Mouse (Mus musculus) limb, embryonic 11.5 days (tissue): Measurements from ENCODE around the gene Ncoa4. TPM values are rescaled to one million over a fixed set of nuclear protein-coding genes. Genes with fewer than 3 reads are reported as not detected.
A peak's percentile ranks its signal among the peaks of the same experiment; 100 is the strongest.

Source experiments
- ATAC-seq: fragments of 200-750 bp; cut with Nextera tagmentation; 2 replicates; pipeline ENCODE4 v1.8.0; 2017; ENCODE audit warnings: low read depth; ENCODE audit not compliant: insufficient number of reproducible peaks, low FRiP score, low TSS enrichment
- DNase-seq: peaks from one replicate; pipeline ENCODE4 v3.0.0-alpha.2; 2015; ENCODE audit warnings: low spot score
- H3K27ac ChIP-seq: fragments of 300-500 bp; sonication (generic); replicated peaks from 2 replicates; pipeline ENCODE4 v1.5.1; 2014; ENCODE audit warnings: low read depth, mild to moderate bottlenecking, low read length
- H3K27me3 ChIP-seq: fragments of 300-500 bp; sonication (generic); 2 replicates; pipeline ENCODE4 v1.6.1; 2014; ENCODE audit warnings: mild to moderate bottlenecking, low read length, mixed read lengths; ENCODE audit not compliant: control insufficient read depth, insufficient read depth
- H3K36me3 ChIP-seq: fragments of 300-500 bp; sonication (generic); 2 replicates; pipeline ENCODE4 v1.6.1; 2014; ENCODE audit warnings: mild to moderate bottlenecking, low read length, moderate library complexity, mixed read lengths; ENCODE audit not compliant: control insufficient read depth, insufficient read depth
- H3K4me1 ChIP-seq: fragments of 300-500 bp; sonication (generic); 2 replicates; pipeline ENCODE4 v1.6.1; 2014; ENCODE audit warnings: low read length, mixed read lengths; ENCODE audit not compliant: control insufficient read depth, insufficient read depth
- H3K4me2 ChIP-seq: fragments of 300-500 bp; sonication (generic); 2 replicates; pipeline ENCODE4 v1.6.1; 2014; ENCODE audit warnings: low read depth, mild to moderate bottlenecking, moderate library complexity; ENCODE audit not compliant: severe bottlenecking
- H3K4me3 ChIP-seq: fragments of 300-500 bp; sonication (generic); 2 replicates; pipeline ENCODE4 v1.5.1; 2014; ENCODE audit warnings: low read depth, low read length
- H3K9ac ChIP-seq: fragments of 300-500 bp; sonication (generic); 2 replicates; pipeline ENCODE4 v1.6.1; 2014; ENCODE audit warnings: mild to moderate bottlenecking, low read length
- H3K9me3 ChIP-seq: fragments of 300-500 bp; sonication (generic); 2 replicates; pipeline ENCODE4 v1.6.1; 2016; ENCODE audit warnings: low read length; ENCODE audit not compliant: control insufficient read depth
- WGBS: fragments of 180-500 bp; shearing (Covaris S2); extraction: QIAGEN DNeasy Blood & Tissue Kit; methylation state at CpG from one replicate; pipeline ENCODE4 v1.1.7; 2014; 5-methylcytosine and 5-hydroxymethylcytosine counted together
- polyA plus RNA-seq: library from polyadenylated mRNA; unstranded; fragments of >200 nt; fragmentation: Nextera tagmentation; extraction: Ambion mirVana; gene quantifications from 2 replicates; pipeline ENCODE4 v1.2.1, GENCODE M21; 2014

Ncoa4 gene
- polyA plus RNA-seq, 1 experiment from 2014 or later: 83.2 TPM

DNA sequence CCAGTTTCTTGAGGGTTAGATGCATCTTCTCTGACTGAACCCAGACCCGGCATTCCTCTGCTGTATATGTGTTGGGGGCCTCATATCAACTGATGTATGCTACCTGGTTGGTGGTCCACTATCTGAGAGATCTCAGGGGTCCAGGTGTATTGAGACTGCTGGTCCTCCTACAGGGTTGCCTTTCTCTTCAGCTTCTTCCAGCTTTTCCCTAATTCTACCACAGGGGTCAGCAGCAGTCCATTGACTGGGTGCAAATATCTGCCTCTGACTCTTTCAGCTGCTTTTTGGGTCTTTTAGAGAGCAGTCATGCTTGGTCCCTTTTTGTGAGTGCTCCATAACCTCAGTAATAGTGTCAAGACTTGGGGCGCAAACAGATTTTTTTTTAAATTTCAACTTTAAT lies 8.8 kb upstream of the Ncoa4 start:
- Histone ChIP-seq H3K27ac (no peak overlapping the region), H3K9me3 (no peaks in the 10 kb centered on the region), H3K27me3 (no peaks in the 10 kb centered on the region), H3K36me3 (no peaks in the 10 kb centered on the region), H3K4me1 (no peaks in the 10 kb centered on the region), H3K4me3 (no peak overlapping the region), H3K4me2 (no peak overlapping the region), H3K9ac (no peak overlapping the region)
- DNase-seq (no peak), ATAC-seq (no peak)
- 91% methylated on average over 2 of the region's 2 CpGs for WGBS

DNA sequence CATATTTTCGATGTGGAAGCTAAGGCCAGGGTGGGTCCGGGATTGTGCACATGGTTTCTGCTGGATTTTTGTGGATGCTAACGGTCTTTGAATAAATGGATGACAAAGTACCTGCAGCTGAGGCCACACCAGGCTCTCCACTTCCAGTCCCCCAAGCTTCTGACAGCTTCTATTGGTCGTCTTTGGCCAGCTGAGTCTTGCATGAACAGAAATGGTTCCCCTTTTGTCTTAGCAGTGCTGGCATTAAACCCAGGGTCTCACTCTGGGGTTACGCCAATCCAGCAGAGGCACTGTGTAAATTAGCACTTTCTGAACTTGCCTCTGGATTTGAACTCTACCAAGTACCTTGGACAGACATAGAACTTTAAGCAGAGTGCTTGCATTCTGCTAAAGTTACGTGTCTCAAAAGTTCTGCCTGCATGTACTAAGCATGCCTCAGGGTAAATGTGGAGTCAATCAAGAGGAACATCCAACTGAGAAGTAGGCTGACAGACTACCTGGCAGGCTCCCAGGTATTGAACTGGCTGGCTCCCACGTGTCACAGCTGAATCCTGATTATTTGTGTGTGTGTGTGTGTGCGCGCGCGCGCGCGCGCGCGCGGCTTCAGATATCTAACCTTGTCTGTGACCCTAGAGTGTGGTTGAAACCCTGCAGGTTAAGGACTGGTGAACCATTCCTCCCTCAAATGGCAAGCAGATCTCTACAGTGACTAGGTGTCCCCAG lies 7.3 kb upstream of the Ncoa4 start:
- DNase-seq (no peak), ATAC-seq (no peak)
- H3K27me3 ChIP-seq: no peaks in the 10 kb centered on the region
- H3K4me1 ChIP-seq: no peaks in the 10 kb centered on the region
- no peaks in the 10 kb centered on the region for H3K9me3 ChIP-seq
- H3K4me2 ChIP-seq: no peak overlapping the region
- H3K36me3 ChIP-seq: no peaks in the 10 kb centered on the region
- 91% methylated on average over 18 of the region's 18 CpGs for WGBS
- no peak overlapping the region for H3K27ac ChIP-seq
- no peak overlapping the region for H3K9ac ChIP-seq
- no peak overlapping the region for H3K4me3 ChIP-seq

DNA sequence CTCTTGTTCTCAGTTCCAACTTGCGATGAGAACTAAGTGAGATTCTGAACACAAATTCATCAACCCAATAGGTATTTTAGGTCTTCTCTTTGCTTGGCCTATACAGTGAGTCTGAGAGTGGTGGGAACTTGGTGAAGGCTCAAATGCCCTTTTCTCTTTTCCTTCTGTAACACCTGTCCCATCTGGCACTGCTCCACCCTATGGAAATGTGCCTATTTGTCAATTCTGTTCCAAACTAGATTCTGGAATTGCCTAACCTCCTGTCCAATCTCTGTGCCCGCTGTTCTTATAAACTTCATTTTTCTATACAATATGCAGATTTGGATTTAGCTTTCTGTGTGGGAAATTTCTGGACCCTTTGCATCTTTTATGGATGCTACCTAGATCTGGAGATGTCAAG lies 6.5 kb upstream of the Ncoa4 start:
- DNase-seq: no peak
- H3K27me3 ChIP-seq: no peaks in the 10 kb centered on the region
- H3K4me2 ChIP-seq: no peak overlapping the region
- 96% methylated on average over 2 of the region's 2 CpGs for WGBS
- H3K36me3 ChIP-seq: no peaks in the 10 kb centered on the region
- no peaks in the 10 kb centered on the region for H3K9me3 ChIP-seq
- no peak overlapping the region for H3K9ac ChIP-seq
- ATAC-seq: no peak
- no peaks in the 10 kb centered on the region for H3K4me1 ChIP-seq
- H3K27ac ChIP-seq: no peak overlapping the region
- H3K4me3 ChIP-seq: no peak overlapping the region

DNA sequence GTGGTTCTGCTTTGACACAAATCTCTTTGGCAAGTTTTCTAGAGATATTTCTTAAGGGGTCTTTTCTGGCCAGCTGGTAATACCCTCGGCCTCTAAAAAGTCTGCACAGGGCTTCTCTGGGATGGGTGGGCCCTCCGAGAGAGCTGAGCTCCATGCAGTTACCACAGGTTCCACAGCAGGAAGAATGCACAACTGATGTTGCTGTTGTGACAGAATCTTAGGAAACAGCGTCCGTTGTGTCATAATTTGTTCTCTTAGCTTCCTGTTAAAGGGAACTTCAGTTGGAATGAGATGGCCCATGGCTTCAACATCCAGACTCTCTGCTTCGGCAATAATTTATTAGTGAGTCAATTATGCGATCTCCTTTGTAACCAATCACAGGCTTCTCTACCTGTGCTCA lies 4.9 kb upstream of the Ncoa4 start:
- 91% methylated on average over 6 of the region's 6 CpGs for WGBS
- Histone ChIP-seq H3K4me1 (no peaks in the 10 kb centered on the region), H3K36me3 (no peaks in the 10 kb centered on the region), H3K9me3 (no peaks in the 10 kb centered on the region), H3K4me3 (no peak overlapping the region), H3K9ac (no peak overlapping the region), H3K27me3 (no peaks in the 10 kb centered on the region), H3K27ac (no peak overlapping the region), H3K4me2 (no peak overlapping the region)
- no peak for DNase-seq
- ATAC-seq: no peak

DNA sequence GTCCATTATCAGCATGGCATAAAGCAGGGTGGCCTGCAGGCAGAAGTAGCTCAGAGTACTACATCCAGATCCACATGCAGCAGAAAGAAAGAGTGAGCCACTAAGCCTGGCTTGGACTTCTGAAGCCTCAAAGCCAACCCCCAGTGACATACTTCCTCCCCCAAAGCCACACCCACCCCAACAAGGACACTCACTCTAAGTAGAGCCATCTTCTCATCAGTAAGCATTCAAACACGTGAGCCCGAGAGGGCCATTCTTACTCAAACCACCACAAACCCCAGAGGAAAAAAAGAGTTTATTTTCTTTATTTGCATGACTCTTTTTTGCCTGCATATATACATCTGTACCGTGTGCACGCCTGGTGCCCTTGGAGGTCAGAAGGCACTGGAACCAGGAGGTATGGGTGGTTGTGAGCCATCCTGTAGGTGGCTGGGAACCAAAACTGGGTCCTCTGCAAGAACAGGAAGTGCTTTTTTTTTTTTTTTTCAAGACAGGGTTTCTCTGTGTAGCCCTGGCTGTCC lies 455 bp upstream of the Ncoa4 start:
- no peaks in the 10 kb centered on the region for H3K9me3 ChIP-seq
- H3K27ac ChIP-seq: no peak overlapping the region
- peak overlapping the region; percentile 84; the same call in 1 of the 2 replicates for H3K9ac ChIP-seq
- DNase-seq (peak; percentile 39), ATAC-seq (peak; percentile 69; the same call in 1 of the 2 replicates)
- H3K4me1 ChIP-seq: peaks cover 6% of the 10 kb centered on the region
- H3K27me3 ChIP-seq: no peaks in the 10 kb centered on the region
- H3K4me3 ChIP-seq: peak overlapping the region; percentile 66
- H3K36me3 ChIP-seq: no peaks in the 10 kb centered on the region
- peak overlapping the region; percentile 92 for H3K4me2 ChIP-seq
- WGBS: 44% methylated on average over 4 of the region's 4 CpGs

DNA sequence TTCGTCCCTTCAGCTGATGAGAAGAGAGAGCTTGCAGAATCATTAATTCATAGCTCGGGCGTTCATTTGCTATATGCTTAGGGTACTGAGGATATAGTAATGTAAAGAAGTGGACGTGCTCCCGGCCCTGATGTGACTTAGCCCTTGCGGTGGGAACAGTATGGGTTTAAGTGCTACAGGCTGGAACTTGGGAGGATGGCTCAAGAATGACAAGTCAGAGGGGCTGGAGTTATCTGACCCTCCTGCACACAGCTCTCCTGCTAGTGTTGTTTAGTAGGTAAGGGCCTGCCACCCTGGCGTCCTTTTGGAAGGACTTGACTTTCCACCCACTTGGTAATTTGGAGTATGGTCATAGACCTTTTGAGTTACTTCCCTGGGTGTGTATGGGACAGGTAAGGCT lies 898 bp downstream of the Ncoa4 start:
- no peaks in the 10 kb centered on the region for H3K36me3 ChIP-seq
- no peak for DNase-seq
- H3K27me3 ChIP-seq: no peaks in the 10 kb centered on the region
- H3K9me3 ChIP-seq: no peaks in the 10 kb centered on the region
- peak overlapping the region; percentile 66 for H3K4me3 ChIP-seq
- H3K27ac ChIP-seq: no peak overlapping the region
- 47% methylated on average over 7 of the region's 7 CpGs for WGBS
- H3K4me2 ChIP-seq: peak overlapping the region; percentile 92
- H3K4me1 ChIP-seq: peaks cover 6% of the 10 kb centered on the region
- peak overlapping the region; percentile 84 for H3K9ac ChIP-seq
- no peak for ATAC-seq

DNA sequence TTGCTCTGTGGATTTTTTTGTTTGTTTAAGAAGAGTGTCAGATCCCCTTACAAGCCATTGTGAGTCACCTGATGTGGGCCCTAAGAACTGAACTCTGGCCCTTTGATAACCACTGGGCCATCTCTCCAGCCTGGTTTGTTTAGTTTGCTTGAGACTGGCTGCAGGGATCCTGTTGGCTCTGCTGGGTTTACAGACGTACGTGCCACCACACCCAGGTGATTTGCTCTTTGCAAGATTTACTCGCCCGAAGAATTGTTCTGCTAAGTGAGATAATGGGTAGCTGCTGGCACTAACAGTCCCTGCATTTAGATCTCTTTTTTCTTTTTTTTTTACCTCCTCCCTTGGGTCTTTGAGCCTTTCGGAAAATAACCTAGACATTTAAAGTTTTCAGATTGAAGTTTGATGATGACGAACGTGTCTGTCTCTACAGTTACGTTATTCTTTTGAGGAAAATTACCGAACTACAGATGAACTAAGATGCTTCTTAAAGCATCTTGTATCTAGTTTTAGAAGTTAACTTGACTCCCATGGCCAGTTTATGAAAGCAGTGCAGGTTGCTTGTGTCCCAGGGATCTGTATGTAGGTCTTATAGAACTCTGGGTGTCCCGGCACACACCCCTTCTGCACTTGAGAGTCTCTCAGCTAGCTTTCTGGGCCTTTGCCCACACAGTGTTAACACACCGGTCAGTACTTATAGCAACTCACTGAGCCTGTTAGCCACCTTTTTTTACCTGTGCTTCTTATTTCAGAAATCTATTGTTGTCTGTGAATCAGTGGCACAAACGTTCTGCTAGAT lies 1.6 kb downstream of the Ncoa4 start:
- peaks cover 6% of the 10 kb centered on the region for H3K4me1 ChIP-seq
- 87% methylated on average over 12 of the region's 12 CpGs for WGBS
- no peaks in the 10 kb centered on the region for H3K36me3 ChIP-seq
- ATAC-seq (no peak), DNase-seq (no peak)
- peak overlapping the region; percentile 66 for H3K4me3 ChIP-seq
- no peak overlapping the region for H3K9ac ChIP-seq
- peak overlapping the region; percentile 92; the same call in 1 of the 2 replicates for H3K4me2 ChIP-seq
- no peaks in the 10 kb centered on the region for H3K9me3 ChIP-seq
- H3K27ac ChIP-seq: no peak overlapping the region
- no peaks in the 10 kb centered on the region for H3K27me3 ChIP-seq

DNA sequence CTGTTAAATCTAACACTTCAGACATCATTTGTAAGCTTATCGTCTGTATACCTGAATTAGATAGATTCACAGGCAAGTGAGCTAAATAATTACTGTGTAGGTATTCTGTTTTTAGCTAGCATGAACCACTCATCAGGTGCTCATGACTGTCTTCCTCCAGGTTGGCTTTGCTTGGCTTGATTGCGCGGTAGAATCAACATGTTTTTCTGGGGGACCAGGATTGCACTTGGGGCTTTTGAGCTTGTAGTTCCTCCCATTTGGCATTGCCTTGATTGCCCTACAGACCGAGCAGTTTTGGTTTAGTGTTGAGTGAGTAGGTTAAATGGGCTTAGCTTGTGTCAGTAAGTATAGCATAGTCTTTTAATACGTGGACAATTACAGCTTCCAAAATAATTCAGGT lies 2.6 kb downstream of the Ncoa4 start:
- WGBS: 90% methylated on average over 5 of the region's 5 CpGs

More for the DNA sequence above, 2.6 kb downstream of the Ncoa4 start:
- no peak overlapping the region for H3K9ac ChIP-seq
- no peaks in the 10 kb centered on the region for H3K9me3 ChIP-seq
- no peaks in the 10 kb centered on the region for H3K27me3 ChIP-seq
- no peak overlapping the region for H3K4me2 ChIP-seq
- H3K27ac ChIP-seq: no peak overlapping the region
- peaks cover 6% of the 10 kb centered on the region for H3K4me1 ChIP-seq
- H3K36me3 ChIP-seq: no peaks in the 10 kb centered on the region
- ATAC-seq (no peak), DNase-seq (no peak)
- no peak overlapping the region for H3K4me3 ChIP-seq
